Mouse (Mus musculus) cortical plate, adult 2 months (tissue): ENCODE measurements around the gene Tlk2. TPM values are rescaled to one million over a fixed set of nuclear protein-coding genes. Genes with fewer than 3 reads are reported as not detected.

Experiments
- H3K27ac ChIP-seq: fragments of 200-500 bp; 2 replicates; pipeline ENCODE4 v1.5.1; 2012; ENCODE audit warnings: low read length, control low read depth, inconsistent platforms; ENCODE audit not compliant: insufficient read depth
- H3K4me1 ChIP-seq: fragments of 200-500 bp; 2 replicates; pipeline ENCODE4 v1.6.1; 2011; ENCODE audit warnings: low read length; ENCODE audit not compliant: control insufficient read depth, insufficient read depth
- H3K4me3 ChIP-seq: fragments of 200-500 bp; 2 replicates; pipeline ENCODE4 v1.5.1; 2011; ENCODE audit warnings: mild to moderate bottlenecking, low read length, control low read depth; ENCODE audit not compliant: insufficient read depth
- CTCF ChIP-seq: fragments of 200-500 bp; IDR thresholded peaks from 2 replicates; pipeline ENCODE4 v1.5.1; 2011; ENCODE audit warnings: mild to moderate bottlenecking, control low read depth, low read length; ENCODE audit not compliant: insufficient read depth; ENCODE audit errors: extremely low read depth
- POLR2A ChIP-seq: fragments of 200-500 bp; IDR thresholded peaks from 2 replicates; pipeline ENCODE4 v1.6.1; 2011; ENCODE audit warnings: mild to moderate bottlenecking, low read length, control low read depth; ENCODE audit not compliant: insufficient read depth; ENCODE audit errors: extremely low read depth
- polyA plus RNA-seq: library from polyadenylated mRNA; depleted of rRNA; stranded (reverse); fragments of >200 nt; gene quantifications from 2 replicates; pipeline ENCODE4 v1.2.3, GENCODE M21; 2012

The Tlk2 gene
- polyA plus RNA-seq, 1 experiment = 36.7 TPM

- TF ChIP-seq POLR2A (no peak), CTCF (no peak)
- 0 out of 2 replicates have a peak, but pooled peaks cover 5% of the 10 kb centered on the region for H3K4me1 ChIP-seq
- H3K4me3 ChIP-seq = no peak overlapping the region
- no peak overlapping the region for H3K27ac ChIP-seq
Measured at GRCm38 (mm10) chr11:105310197-105310596, 131.6 kb downstream of the Tlk2 start.

- H3K4me1 ChIP-seq = 0 out of 2 replicates have a peak, but pooled peaks cover 5% of the 10 kb centered on the region
- TF ChIP-seq CTCF (no peak), POLR2A (no peak)
- H3K27ac ChIP-seq = no peak overlapping the region
- H3K4me3 ChIP-seq = no peak overlapping the region
Measured at GRCm38 (mm10) chr11:105311291-105311975, 132.8 kb downstream of the Tlk2 start.

GRCm38 (mm10) chr11:105312311-105312942 lies 133.8 kb downstream of the Tlk2 start:
- H3K27ac ChIP-seq = no peak overlapping the region

GRCm38 (mm10) chr11:105312972-105313632 lies 134.5 kb downstream of the Tlk2 start:
- no peak overlapping the region for H3K27ac ChIP-seq

More at GRCm38 (mm10) chr11:105312311-105312942, 133.8 kb downstream of the Tlk2 start:
- H3K4me3 ChIP-seq = no peak overlapping the region
- 0 out of 2 replicates have a peak, but pooled peaks cover 5% of the 10 kb centered on the region for H3K4me1 ChIP-seq
- TF ChIP-seq CTCF = no peak
- no peak for TF ChIP-seq POLR2A

GRCm38 (mm10) chr11:105313633-105314014 lies 135.0 kb downstream of the Tlk2 start:
- Histone ChIP-seq H3K27ac (no peak overlapping the region), H3K4me1 (0 out of 2 replicates have a peak, but pooled peaks cover 5% of the 10 kb centered on the region), H3K4me3 (no peak overlapping the region)
- TF ChIP-seq CTCF = no peak
- TF ChIP-seq POLR2A = no peak

More at GRCm38 (mm10) chr11:105312972-105313632, 134.5 kb downstream of the Tlk2 start:
- H3K4me3 ChIP-seq = no peak overlapping the region
- 0 out of 2 replicates have a peak, but pooled peaks cover 5% of the 10 kb centered on the region for H3K4me1 ChIP-seq
- no peak for TF ChIP-seq POLR2A
- no peak for TF ChIP-seq CTCF

GRCm38 (mm10) chr11:105315296-105315695 lies 136.7 kb downstream of the Tlk2 start:
- H3K4me1 ChIP-seq = 0 out of 2 replicates have a peak, but pooled peaks cover 5% of the 10 kb centered on the region
- H3K4me3 ChIP-seq = no peak overlapping the region
- H3K27ac ChIP-seq = no peak overlapping the region
- no peak for TF ChIP-seq POLR2A
- no peak for TF ChIP-seq CTCF

- no peak for TF ChIP-seq CTCF
- no peak for TF ChIP-seq POLR2A
- Histone ChIP-seq H3K27ac (no peak overlapping the region), H3K4me3 (no peak overlapping the region), H3K4me1 (0 out of 2 replicates have a peak, but pooled peaks cover 5% of the 10 kb centered on the region)
Measured at GRCm38 (mm10) chr11:105316121-105316520, 137.5 kb downstream of the Tlk2 start.

- TF ChIP-seq CTCF = no peak
- TF ChIP-seq POLR2A = no peak
- H3K27ac ChIP-seq = no peak overlapping the region
- no peak overlapping the region for H3K4me3 ChIP-seq
- H3K4me1 ChIP-seq = 0 out of 2 replicates have a peak, but pooled peaks cover 4% of the 10 kb centered on the region
Measured at GRCm38 (mm10) chr11:105317769-105318168, 139.2 kb downstream of the Tlk2 start.

- TF ChIP-seq POLR2A (no peak), CTCF (no peak)
- Histone ChIP-seq H3K27ac (no peak overlapping the region), H3K4me3 (no peak overlapping the region), H3K4me1 (no peaks in the 10 kb centered on the region)
Measured at GRCm38 (mm10) chr11:105321090-105321489, 142.5 kb downstream of the Tlk2 start.
